Mouse (Mus musculus) kidney, adult 2 months (tissue): ENCODE measurements around the gene Flrt2.

Source experiments
- CTCF ChIP-seq: fragments of 200-500 bp; conservative IDR thresholded peaks from 2 replicates; pipeline ENCODE4 v1.5.1; 2011; ENCODE audit warnings: low read depth, mild to moderate bottlenecking, control low read depth, low read length, moderate library complexity, mixed read lengths; ENCODE audit not compliant: insufficient read depth, insufficient read length
- POLR2A ChIP-seq: fragments of 200-500 bp; IDR thresholded peaks from one replicate; pipeline ENCODE4 v1.6.1; 2011; ENCODE audit warnings: low read depth, low read length, control low read depth

GRCm38 (mm10) chr12:95723265-95723664 is 31.2 kb downstream of the Flrt2 start:
- 0 out of 2 replicates have a peak, but pooled peaks have one; percentile 14 for TF ChIP-seq CTCF
- TF ChIP-seq POLR2A = no peak
